Mouse (Mus musculus) midbrain, embryonic 16.5 days (tissue): ENCODE measurements at regions not wholly inside any gene's neighbourhood (a gene's known extent, or its start where the extent isn't known, plus 50 kb on each side); places are given as distances from the start of the nearest gene placed in this dataset.
"Not testable (repeated sequence)": the region's sequence is repeated elsewhere in the genome, so short reads cannot be mapped to it uniquely, and the experiment has no call there.

Experiments
- ATAC-seq: fragments of 200-750 bp; cut with Nextera tagmentation; 2 replicates; pipeline ENCODE4 v1.8.0; 2017; ENCODE audit warnings: moderate TSS enrichment
- H3K27ac ChIP-seq: fragments of 300-500 bp; sonication (generic); 2 replicates; pipeline ENCODE4 v1.5.1; 2014; ENCODE audit warnings: mild to moderate bottlenecking, low read length, mixed read lengths
- H3K27me3 ChIP-seq: fragments of 300-500 bp; sonication (generic); 2 replicates; pipeline ENCODE4 v1.6.1; 2014; ENCODE audit warnings: low read depth, low read length, mixed read lengths; ENCODE audit not compliant: control insufficient read depth, insufficient read depth
- H3K36me3 ChIP-seq: fragments of 300-500 bp; sonication (generic); 2 replicates; pipeline ENCODE4 v1.6.1; 2014; ENCODE audit warnings: mild to moderate bottlenecking, low read length, moderate library complexity, mixed read lengths; ENCODE audit not compliant: control insufficient read depth, insufficient read depth
- H3K4me1 ChIP-seq: fragments of 300-500 bp; sonication (generic); 2 replicates; pipeline ENCODE4 v1.6.1; 2014; ENCODE audit warnings: mild to moderate bottlenecking, low read length, mixed read lengths; ENCODE audit not compliant: control insufficient read depth, insufficient read depth
- H3K4me2 ChIP-seq: fragments of 300-500 bp; sonication (generic); 2 replicates; pipeline ENCODE4 v1.6.1; 2014; ENCODE audit warnings: mild to moderate bottlenecking, low read length, mixed read lengths
- H3K4me3 ChIP-seq: fragments of 300-500 bp; sonication (generic); 2 replicates; pipeline ENCODE4 v1.5.1; 2014; ENCODE audit warnings: low read depth, mild to moderate bottlenecking, low read length, moderate library complexity, mixed read lengths
- H3K9ac ChIP-seq: fragments of 300-500 bp; sonication (generic); 2 replicates; pipeline ENCODE4 v1.6.1; 2014; ENCODE audit warnings: low read depth, low read length, mixed read lengths
- H3K9me3 ChIP-seq: fragments of 300-500 bp; sonication (generic); replicated peaks from 2 replicates; pipeline ENCODE4 v1.6.1; 2014; ENCODE audit warnings: mild to moderate bottlenecking, low read length, mixed read lengths; ENCODE audit not compliant: control insufficient read depth, poor library complexity, severe bottlenecking
- WGBS: fragments of 180-500 bp; shearing (Covaris S2); extraction: QIAGEN DNeasy Blood & Tissue Kit; methylation state at CpG from one replicate; pipeline ENCODE4 v1.1.7; 2014; 5-methylcytosine and 5-hydroxymethylcytosine counted together

DNA sequence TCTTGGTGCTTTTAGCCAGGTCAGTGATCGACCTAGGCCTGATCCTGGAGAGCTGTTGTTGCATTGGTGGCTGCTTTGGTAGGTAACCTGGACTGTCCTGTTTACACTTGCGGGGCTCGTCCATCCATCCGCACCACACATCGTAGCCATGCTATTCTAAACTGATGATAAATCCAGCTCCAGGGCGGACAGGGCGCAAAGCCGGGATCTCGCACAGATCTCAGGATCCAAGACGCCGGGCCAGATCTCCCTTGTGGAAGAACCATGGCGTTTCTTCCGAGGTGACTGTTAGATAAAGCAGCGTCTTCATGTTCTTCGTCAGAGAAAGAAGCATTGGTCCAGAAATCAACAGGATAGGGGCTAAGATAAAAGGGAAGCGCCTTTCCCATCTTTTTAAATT is 115.6 kb downstream of the Sec16b start:
- H3K4me2 ChIP-seq, H3K27ac ChIP-seq, H3K27me3 ChIP-seq, H3K4me3 ChIP-seq, H3K9me3 ChIP-seq, H3K36me3 ChIP-seq, H3K4me1 ChIP-seq, ATAC-seq, H3K9ac ChIP-seq: not testable (repeated sequence)
- WGBS, result 96% methylated on average over 16 of the region's 16 CpGs

DNA sequence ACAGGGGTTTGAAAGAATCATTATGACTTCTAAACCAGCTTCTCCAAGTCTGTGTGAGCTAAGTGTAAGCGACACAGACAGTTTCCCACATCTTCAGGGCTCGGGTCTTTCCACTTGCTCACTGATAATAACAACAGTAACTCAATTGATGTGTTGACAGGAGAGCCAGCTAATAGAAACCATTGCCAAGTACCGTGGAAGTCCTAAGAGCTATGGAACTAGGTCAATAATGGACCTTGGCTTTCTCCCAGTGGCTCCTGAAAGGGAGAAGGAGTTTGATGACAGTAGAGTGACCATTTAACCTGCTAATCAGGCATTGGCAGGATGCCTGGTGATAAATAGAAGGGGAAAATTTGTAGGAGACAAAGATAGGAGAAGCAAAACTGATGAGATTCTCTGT is 126.1 kb downstream of the Sec16b start:
- H3K9me3 ChIP-seq, result no peaks in the 10 kb centered on the region
- no peaks in the 10 kb centered on the region for H3K27me3 ChIP-seq
- H3K4me2 ChIP-seq, result no peak overlapping the region
- H3K36me3 ChIP-seq, result no peaks in the 10 kb centered on the region
- H3K9ac ChIP-seq, result no peak overlapping the region
- no peak for ATAC-seq
- no peaks in the 10 kb centered on the region for H3K4me1 ChIP-seq
- no peak overlapping the region for H3K27ac ChIP-seq
- H3K4me3 ChIP-seq, result no peak overlapping the region
- WGBS, result 70% methylated on average over 3 of the region's 3 CpGs

DNA sequence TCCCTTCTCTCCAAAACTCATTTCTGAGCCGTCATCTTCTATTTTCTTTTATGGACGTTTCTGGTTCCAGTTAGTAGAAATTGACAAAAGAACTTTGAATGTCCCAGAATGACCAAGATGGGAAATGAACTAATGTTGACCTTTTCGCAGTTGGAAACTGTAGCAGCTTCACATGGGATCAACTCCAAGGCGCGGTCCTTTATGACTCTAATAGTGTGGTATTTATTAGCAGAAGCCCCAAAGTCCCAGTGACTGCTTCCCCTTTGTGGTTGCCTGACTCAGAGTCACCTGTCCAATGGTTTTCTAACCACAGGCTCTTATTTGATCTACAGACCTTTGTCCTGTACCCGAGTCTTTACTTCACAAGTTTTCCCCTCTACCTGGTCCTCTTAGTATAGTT is 126.9 kb downstream of the Sec16b start:
- Histone ChIP-seq H3K4me1 (no peaks in the 10 kb centered on the region), H3K27me3 (no peaks in the 10 kb centered on the region), H3K9ac (no peak overlapping the region), H3K4me2 (no peak overlapping the region), H3K36me3 (no peaks in the 10 kb centered on the region), H3K9me3 (no peaks in the 10 kb centered on the region), H3K27ac (no peak overlapping the region), H3K4me3 (no peak overlapping the region)
- 92% methylated on average over 6 of the region's 6 CpGs for WGBS
- no peak for ATAC-seq

DNA sequence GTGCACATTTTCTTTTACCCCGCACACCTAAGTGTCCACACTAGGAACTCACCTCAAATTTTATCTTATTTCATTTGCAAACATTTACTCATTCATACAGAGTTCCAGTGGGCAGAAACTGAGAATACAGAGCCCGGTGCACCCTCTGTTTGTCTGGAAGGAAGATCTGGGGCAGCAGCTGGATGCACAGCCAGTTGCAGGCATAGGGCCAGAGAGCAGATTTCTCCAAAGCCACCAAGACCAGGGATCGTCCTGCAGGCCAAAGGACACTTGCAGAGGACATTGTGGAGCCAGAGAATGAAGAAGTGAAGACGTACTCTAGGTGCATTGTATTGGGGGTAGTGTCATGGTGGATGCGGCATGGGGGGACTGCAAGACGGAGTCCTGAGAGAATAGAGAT is 129.2 kb downstream of the Sec16b start:
- Histone ChIP-seq H3K4me1 (no peaks in the 10 kb centered on the region), H3K27me3 (no peaks in the 10 kb centered on the region), H3K27ac (no peak overlapping the region), H3K36me3 (no peaks in the 10 kb centered on the region), H3K4me3 (no peak overlapping the region), H3K9me3 (no peaks in the 10 kb centered on the region), H3K9ac (no peak overlapping the region), H3K4me2 (no peak overlapping the region)
- 90% methylated on average over 6 of the region's 6 CpGs for WGBS
- no peak for ATAC-seq

DNA sequence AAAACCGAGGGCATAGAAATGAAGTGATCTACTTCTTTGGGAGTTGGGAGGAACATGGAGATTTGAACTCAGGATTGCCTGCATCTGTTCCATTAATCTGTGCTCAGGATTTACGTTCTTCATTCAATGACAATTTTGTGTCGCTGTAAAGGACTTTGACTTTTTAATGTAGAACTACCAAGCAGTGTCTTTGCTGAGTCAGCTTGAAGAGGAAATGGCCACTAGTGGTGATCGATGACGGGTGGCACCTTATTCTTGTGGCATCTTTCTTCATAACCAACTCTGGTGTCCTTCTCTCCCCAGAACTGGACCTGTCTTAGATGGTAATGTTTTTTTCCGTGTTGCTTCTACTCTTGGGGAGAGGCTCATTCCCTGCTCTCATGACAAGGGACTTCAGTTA is 137.0 kb downstream of the Sec16b start:
- Histone ChIP-seq H3K9ac (no peak overlapping the region), H3K9me3 (no peaks in the 10 kb centered on the region), H3K27me3 (no peaks in the 10 kb centered on the region), H3K36me3 (no peaks in the 10 kb centered on the region), H3K27ac (no peak overlapping the region), H3K4me1 (no peaks in the 10 kb centered on the region), H3K4me2 (no peak overlapping the region), H3K4me3 (no peak overlapping the region)
- no peak for ATAC-seq
- 94% methylated on average over 6 of the region's 6 CpGs for WGBS

DNA sequence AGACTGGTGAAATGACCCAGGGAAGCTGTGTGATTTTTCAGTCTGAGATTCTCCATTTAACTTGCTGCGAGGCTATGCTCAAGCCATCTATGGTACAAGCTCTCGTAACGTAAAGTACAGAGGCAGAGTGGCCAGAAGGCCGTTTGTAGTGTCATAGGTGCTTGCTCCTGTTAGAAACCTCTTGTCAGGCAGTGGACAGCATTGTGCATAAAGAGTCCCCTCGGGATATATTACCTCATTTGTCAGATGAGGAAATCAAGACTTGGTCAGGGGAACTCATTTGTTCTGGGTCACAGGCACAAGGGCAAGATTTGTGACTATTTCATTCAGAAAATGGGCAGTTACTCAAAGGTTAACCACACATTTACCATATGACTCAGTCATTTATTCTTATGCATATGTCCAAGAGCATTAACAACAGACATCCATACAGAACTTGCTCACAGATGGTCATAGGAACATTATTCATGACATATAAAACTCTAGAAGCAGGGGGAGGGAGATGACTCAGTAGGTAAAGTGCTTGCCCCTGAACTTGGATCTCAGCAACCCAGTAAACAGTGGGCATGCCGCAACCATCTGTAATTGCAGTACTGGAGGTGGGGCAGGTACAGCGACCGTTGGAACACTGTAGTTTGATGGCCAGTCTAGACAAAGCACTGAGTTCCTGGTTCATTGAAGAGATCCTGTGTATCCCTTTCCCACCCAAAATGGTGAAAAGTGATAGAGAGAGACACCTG is 139.3 kb downstream of the Sec16b start:
- Histone ChIP-seq H3K4me2 (no peak overlapping the region), H3K27me3 (no peaks in the 10 kb centered on the region), H3K9ac (no peak overlapping the region), H3K4me1 (no peaks in the 10 kb centered on the region), H3K27ac (no peak overlapping the region), H3K36me3 (no peaks in the 10 kb centered on the region), H3K4me3 (no peak overlapping the region), H3K9me3 (no peaks in the 10 kb centered on the region)
- no peak for ATAC-seq
- 86% methylated on average over 8 of the region's 8 CpGs for WGBS

DNA sequence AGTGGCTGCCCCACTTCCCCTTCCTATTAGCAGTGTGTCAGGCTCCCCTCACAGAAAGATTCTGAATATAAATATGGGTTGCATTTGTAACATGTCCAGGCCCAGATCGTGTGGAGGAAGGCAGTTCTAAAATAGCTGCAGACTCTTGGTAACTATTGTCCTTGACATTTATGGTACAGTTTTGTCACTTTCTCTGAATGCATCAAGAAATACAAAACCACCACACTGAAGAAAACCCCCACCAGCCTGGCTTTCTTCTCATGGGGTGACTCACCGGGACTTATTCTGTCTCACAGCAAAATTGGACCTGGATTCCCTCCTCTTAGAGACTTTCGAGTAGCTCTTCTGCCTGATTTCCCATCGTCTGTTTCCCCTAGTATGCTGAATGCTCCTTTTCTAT is 148.9 kb downstream of the Sec16b start:
- H3K27ac ChIP-seq, result no peak overlapping the region
- 65% methylated on average over 4 of the region's 4 CpGs for WGBS
- ATAC-seq, result no peak

DNA sequence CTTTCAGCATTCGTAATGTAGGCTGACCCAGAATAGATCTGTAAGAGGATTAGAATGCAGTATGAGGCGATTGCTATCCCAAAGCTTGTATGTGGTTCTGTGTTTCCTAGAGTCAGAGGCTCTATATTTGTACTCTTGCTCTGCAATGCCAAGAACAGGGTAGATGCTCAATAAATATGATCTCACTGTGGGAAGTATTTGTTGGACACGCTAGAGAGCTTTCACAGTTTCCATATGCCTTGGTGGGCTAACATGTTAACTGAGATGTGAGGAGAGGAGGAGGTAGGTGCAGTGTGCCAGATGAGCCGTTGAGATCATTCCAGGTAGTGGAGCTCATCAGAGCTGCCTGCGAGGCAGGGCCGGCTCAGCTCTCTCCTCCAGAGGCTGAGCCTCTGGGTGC is 163.1 kb downstream of the Sec16b start:
- Histone ChIP-seq H3K9me3 (no peaks in the 10 kb centered on the region), H3K4me2 (no peak overlapping the region), H3K9ac (no peak overlapping the region), H3K36me3 (no peaks in the 10 kb centered on the region), H3K27ac (no peak overlapping the region), H3K27me3 (no peaks in the 10 kb centered on the region), H3K4me1 (no peaks in the 10 kb centered on the region), H3K4me3 (no peak overlapping the region)
- 88% methylated on average over 6 of the region's 6 CpGs for WGBS
- ATAC-seq, result no peak

More for the DNA sequence above, 148.9 kb downstream of the Sec16b start:
- Histone ChIP-seq H3K4me3 (no peak overlapping the region), H3K27me3 (no peaks in the 10 kb centered on the region), H3K36me3 (no peaks in the 10 kb centered on the region), H3K9ac (no peak overlapping the region), H3K4me2 (no peak overlapping the region), H3K4me1 (no peaks in the 10 kb centered on the region), H3K9me3 (no peaks in the 10 kb centered on the region)

DNA sequence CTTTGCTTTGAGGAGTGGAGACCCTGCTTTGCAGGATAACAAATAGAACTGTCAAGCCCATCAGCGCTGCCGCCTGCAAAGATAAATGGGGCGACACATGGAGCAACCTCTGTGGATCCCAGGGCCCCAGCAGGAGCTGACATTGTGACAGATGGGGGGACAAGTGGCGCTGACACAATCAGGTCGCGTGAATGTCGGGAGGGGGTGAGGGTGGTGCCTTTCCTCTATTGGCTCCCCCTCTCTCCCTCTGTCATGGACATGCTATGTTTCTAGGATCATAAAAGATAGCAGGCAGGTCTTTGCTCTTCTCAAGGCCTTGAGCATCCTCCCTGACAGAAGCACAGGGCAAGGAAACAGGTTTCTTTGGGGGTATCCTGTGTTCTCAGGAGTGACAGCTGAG is 177.8 kb downstream of the Sec16b start:
- H3K9ac ChIP-seq, result no peak overlapping the region
- H3K4me3 ChIP-seq, result no peak overlapping the region
- no peak overlapping the region for H3K4me2 ChIP-seq
- H3K27me3 ChIP-seq, result no peaks in the 10 kb centered on the region
- H3K27ac ChIP-seq, result no peak overlapping the region
- H3K9me3 ChIP-seq, result no peaks in the 10 kb centered on the region
- 57% methylated on average over 7 of the region's 7 CpGs for WGBS
- H3K4me1 ChIP-seq, result no peaks in the 10 kb centered on the region
- no peak for ATAC-seq
- no peaks in the 10 kb centered on the region for H3K36me3 ChIP-seq
